Mouse (Mus musculus) spleen, postnatal 4 days (tissue): ENCODE measurements around the gene Fez2.

Experiments
- DNase-seq, 2 experiments: peaks; one replicate each; pipeline ENCODE4 v3.0.0; 2022; ENCODE audit warnings: low spot score in 2 of 2

Gene Fez2

GRCm38 (mm10) chr17:78368481-78368880, 49.5 kb downstream of the Fez2 start:
- DNase-seq = no peak

- no peak for DNase-seq
Measured at GRCm38 (mm10) chr17:78366070-78366469, 51.9 kb downstream of the Fez2 start.

GRCm38 (mm10) chr17:78364555-78365302, 53.2 kb downstream of the Fez2 start:
- no peak for DNase-seq

GRCm38 (mm10) chr17:78361939-78362728, 55.8 kb downstream of the Fez2 start:
- peak; percentile 58 to 72 for DNase-seq

DNA sequence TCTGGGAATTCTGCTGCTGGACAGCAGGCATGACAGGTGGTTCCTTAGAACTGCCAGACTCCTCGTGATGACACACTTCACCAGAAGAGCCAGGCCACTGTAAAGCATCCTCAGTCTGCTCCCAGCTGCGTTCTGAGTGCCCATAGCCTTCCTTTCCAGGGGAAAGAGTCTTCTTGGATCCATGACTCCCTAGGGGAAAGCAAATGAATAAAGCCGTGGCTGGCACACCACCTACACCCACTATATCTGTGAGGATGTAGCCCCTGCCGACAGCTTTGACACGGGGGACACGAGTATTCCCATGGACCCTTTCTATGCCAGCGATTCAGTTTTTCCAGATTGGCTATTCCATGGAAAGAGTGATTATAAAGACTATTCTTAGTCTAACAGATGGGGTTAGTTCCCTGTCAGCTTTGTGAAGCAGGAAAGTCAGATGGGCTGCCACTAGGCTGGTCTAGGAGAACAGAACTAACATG, 59.7 kb downstream of the Fez2 start:
- DNase-seq = no peak

DNA sequence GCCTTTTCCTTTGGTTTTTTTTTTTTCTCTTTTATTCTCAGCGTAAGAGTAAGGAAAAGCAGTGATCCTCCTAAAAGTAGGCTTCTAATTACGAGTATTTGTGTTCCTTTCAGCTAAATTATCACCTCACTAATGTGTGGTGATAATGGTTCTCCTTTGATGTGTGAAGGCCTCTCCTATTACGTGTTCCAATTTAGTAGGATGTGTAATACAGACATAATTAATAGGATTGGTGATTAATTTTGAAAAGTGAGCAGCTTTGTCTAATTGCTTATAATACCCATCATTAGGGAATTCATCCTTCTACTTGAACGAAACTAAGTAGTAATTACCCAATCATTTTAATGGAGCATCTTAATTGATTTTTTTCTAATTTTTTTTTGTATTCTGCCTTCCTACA, 60.2 kb downstream of the Fez2 start:
- no peak for DNase-seq

DNA sequence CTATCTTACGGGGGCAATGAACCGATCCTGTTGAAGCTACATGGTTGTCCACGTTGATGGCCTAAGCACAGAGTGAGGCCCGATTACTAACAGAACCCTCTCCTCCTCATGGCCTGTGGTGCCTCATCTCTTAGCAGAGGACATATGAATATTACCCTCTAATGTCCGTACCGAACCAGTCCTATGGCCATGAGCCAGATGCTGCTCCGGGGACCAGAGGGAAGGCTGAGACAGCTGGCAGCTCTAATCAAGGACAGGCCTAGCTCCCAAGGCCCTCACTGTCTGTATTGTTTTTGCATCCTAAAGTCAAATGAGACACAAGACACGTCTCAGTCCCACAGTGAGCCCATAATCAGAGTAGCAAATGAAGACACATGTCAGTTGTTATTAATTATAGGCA, 62.3 kb downstream of the Fez2 start:
- DNase-seq = no peak

GRCm38 (mm10) chr17:78354871-78355270, 63.1 kb downstream of the Fez2 start:
- no peak for DNase-seq

GRCm38 (mm10) chr17:78354411-78354810, 63.5 kb downstream of the Fez2 start:
- DNase-seq = no peak

- no peak for DNase-seq
Measured at GRCm38 (mm10) chr17:78352500-78352855, 65.5 kb downstream of the Fez2 start.

GRCm38 (mm10) chr17:78351676-78352499, 66.1 kb downstream of the Fez2 start:
- DNase-seq = no peak

DNA sequence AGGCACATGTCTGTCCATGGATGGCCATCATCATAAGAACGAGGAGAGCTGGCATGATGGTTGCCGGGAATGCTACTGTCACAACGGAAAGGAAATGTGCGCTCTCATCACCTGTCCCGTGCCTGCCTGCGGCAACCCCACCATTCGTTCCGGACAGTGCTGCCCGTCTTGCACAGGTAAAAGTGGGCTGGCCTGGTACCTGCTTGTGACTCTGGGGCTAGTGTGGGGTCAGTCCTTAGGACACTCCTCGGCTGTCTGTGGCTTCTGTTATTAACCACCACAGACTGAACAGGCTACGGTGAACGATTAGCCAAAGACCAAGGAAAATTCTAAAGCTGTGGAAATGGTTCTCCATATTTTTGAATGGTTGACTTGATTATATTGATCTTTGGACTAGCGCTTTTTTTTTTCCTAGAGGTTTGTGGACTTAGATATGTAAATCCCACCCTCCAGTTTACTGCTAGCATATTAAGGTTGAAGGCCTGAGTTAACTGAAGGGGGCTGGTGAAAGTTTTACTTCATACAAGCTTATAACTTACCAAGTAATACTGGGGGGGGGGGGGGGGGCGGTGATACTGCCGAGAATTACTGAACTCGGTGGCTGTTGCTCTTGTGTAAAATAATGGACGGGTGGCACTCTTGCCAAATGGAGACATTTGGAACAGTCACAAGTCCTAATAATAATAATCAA, 70.7 kb downstream of the Fez2 start:
- no peak for DNase-seq

DNA sequence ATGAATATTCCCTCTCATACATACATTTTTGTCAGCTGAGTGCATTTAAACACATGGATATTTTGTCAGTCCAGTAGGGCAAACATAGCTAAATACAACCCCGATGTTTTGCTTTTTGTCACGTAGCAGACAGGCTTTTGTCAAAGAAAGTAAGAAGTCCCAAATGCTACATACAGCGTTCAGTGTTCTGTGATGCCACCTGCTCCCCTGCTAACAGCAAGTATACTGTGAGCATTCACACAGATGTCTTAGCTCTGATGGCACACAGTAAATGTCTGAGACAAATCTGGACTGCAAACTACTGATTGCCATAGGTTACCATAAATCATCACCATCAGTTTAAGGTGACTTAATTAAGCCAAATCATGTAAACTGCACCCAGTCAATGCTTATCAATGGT, 74.3 kb downstream of the Fez2 start:
- DNase-seq = no peak

DNA sequence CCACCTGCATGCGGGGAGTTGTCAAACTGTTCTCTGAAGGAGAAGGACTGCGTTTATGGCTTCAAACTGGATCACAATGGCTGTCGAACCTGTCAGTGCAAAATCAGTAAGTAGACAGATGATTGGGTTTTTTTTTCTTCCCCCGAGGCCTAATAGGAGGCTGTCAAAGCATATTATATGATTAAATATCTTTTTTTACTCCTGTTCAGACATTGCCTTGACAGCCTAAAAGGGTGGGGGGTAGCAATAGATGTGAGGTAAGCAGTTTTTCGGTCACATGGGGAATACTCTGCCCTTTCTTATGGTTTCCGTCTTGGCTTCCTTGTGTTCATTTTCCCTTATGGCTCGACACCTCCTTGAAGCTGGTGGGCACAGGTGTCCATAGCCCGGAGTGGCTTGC, 82.7 kb downstream of the Fez2 start:
- no peak for DNase-seq

DNA sequence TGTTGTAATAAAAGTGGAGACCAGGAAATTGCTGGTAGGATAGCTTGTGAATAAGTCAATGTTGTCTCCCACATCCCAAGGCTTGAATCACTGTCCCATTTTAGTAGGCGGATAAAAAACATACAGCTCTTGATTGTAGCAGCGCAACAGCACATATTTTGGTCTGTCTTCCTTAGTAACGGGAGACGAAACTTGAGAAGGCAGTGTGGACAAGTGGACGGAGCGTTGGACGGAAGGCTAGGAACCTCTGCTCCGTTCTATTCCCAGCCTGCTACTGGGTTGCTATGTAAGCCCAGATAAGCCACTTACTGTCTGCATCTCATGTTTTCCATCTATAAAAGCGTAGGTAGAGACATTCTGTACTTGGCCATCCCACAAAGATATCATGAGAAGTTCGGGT, 84.7 kb downstream of the Fez2 start:
- no peak for DNase-seq

- DNase-seq = no peak
Measured at GRCm38 (mm10) chr17:78331438-78331837, 86.5 kb downstream of the Fez2 start.

DNA sequence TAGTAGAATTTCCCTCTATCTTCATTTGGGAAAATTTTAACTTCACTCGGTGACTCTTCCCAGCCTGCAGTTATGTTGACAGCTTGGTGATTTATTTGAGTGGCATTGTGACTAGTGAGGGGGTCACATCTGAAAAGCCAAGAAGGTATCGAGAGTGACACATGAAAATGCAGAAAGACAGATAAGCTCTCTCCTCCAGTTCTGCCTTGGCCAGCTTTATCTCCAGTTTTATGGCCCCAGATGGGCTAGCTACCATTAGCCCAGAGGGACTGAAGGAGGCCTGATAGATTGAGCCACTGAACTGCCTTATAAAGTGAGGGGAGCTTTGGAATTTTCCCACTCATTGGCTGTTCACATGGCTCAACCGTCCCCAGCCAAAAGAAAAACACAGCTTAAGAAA, 89.7 kb downstream of the Fez2 start:
- DNase-seq = no peak

GRCm38 (mm10) chr17:78327187-78327586, 90.8 kb downstream of the Fez2 start:
- DNase-seq = no peak

- DNase-seq = no peak
Measured at GRCm38 (mm10) chr17:78326381-78326780, 91.6 kb downstream of the Fez2 start.

DNA sequence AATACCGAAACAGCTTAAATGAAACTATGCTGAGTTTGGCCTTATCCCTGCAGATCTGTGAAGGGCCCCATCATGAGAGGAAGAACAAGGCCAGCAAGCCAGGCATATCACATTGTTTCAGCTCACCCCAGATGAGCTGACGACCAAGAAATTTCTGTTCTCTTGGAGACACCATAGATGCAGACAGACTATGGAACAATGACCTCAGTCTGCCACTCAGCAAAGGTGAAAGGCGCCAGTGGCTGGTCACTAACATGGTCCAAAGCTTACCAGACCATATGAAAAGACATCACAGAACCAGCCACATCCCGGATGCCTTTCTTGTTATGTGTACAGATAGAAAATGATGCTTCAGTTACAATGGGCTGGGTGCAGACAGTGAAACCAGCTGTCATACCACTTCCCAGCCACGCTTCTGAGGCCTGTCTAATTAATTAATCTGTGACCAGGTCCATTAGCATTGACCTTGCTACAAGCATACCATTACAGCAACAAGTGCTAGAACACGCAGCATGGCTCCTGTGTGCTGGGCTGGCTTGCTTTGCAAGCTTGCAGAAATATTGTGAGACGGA, 92.1 kb downstream of the Fez2 start:
- no peak for DNase-seq
